12 mouse cellular contexts compared by ENCODE assay signal in the genomic region with DNA sequence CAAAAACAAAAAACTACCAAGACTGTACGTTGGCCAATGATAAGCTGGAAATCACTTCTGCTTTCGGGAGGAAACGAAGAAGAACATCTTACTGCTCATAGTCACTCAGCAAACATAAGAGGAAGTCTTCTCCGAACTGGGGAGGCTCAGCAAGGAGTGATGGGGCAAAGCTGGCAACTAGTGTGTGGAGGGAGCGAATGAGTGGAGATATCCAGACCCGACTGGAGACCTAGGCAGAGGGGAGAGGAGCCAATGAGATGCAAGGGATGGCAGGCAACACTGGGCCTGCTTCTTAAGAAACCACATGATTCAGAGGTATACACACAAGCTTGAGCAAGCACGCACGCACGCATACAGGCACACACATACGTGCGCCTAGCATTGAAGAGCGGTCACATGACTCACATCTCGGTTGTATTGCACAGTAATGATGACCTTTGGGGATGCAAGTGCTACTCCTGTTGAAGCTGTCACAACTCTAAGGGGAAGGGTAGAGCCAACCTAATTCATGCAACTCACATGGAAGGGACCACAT. TPM values are rescaled to one million over a fixed set of nuclear protein-coding genes. Genes with fewer than 3 reads are reported as not detected.
A peak's percentile ranks its signal among the peaks of the same experiment; 100 is the strongest.
DNase-seq lines count a peak whose midpoint lies in the region; ATAC-seq lines count a peak whose summit lies in the region.
"Had no signal": no experiment of that assay in that cellular context is flagged by ENCODE, and none has a peak within 500 bp of the region (broad histone marks: within the 10 kb centered on the region; RNA-seq: fewer than 3 reads in every experiment).

No protein-coding gene starts in this region.

- H3K36me3 ChIP-seq in liver, embryonic 15.5 days (replicated peaks) = no peaks in the 10 kb centered on the region
- no peaks in the 10 kb centered on the region for H3K36me3 ChIP-seq in liver, embryonic 12.5 days
- H3K36me3 ChIP-seq: hindbrain, embryonic 10.5 days; limb, embryonic 10.5 days had no signal

- H3K27me3 ChIP-seq in liver, embryonic 15.5 days = no peaks in the 10 kb centered on the region
- H3K27me3 ChIP-seq in liver, embryonic 12.5 days (replicated peaks) = no peaks in the 10 kb centered on the region
- H3K27me3 ChIP-seq: Patski had no signal

- H3K9me3 ChIP-seq in liver, embryonic 15.5 days (replicated peaks) = no peaks in the 10 kb centered on the region
- H3K9me3 ChIP-seq in liver, embryonic 12.5 days (replicated peaks) = no peaks in the 10 kb centered on the region
- H3K9me3 ChIP-seq: hindbrain, embryonic 10.5 days; limb, embryonic 10.5 days had no signal

- no peak; the same call in 1 of the 2 replicates for ATAC-seq in liver, embryonic 15.5 days (ENCODE audit: insufficient read depth)
- no peak for ATAC-seq in liver, embryonic 12.5 days
- ATAC-seq: midbrain, embryonic 16.5 days; Patski had no signal

- 49% methylated on average over 13 of the region's 13 CpGs for whole genome bisulfite sequencing in liver, embryonic 15.5 days (ENCODE audit: insufficient replicate concordance)
- WGBS in liver, embryonic 12.5 days (ENCODE audit: insufficient replicate concordance) = 55% methylated on average over 13 of the region's 13 CpGs

- DNase-seq in T-cell, adult 2 months (ENCODE audit: low spot score) = peak; percentile 64
- DNase-seq in lung, postnatal 36 days = peak; percentile 52
- peak; percentile 77 to 82 for DNase-seq in spleen, postnatal 36 days (ENCODE audit: low spot score in 2 of 2)
- no peak for DNase-seq in left cerebral cortex, postnatal 25 days (ENCODE audit: low spot score in 2 of 2)
- no peak for DNase-seq in right cerebral cortex, postnatal 10 days (ENCODE audit: low spot score in 2 of 2)
- DNase-seq: kidney, postnatal 36 days had no signal

- no peak overlapping the region for H3K4me2 ChIP-seq in liver, embryonic 15.5 days
- H3K4me2 ChIP-seq in liver, embryonic 12.5 days = no peak overlapping the region

- intact Hi-C loops in left cerebral cortex, postnatal 25 days (cut with DNase I) = loop anchor here (10.0 kb wide), 1 partner anchor 76 kb away; no protein-coding TSS in a partner anchor

- H3K27ac ChIP-seq in liver, embryonic 15.5 days (replicated peaks) = peak overlapping the region; percentile 69; the same call in 1 of the 2 replicates
- no peak overlapping the region for H3K27ac ChIP-seq in liver, embryonic 12.5 days
- H3K27ac ChIP-seq: hindbrain, embryonic 10.5 days; limb, embryonic 10.5 days had no signal

- no peak overlapping the region for H3K4me3 ChIP-seq in liver, embryonic 15.5 days (replicated peaks)
- H3K4me3 ChIP-seq in liver, embryonic 12.5 days = no peak overlapping the region
- H3K4me3 ChIP-seq: hindbrain, embryonic 10.5 days; limb, embryonic 10.5 days had no signal

- no peak overlapping the region for H3K9ac ChIP-seq in liver, embryonic 15.5 days
- H3K9ac ChIP-seq in liver, embryonic 12.5 days = no peak overlapping the region

- peaks cover 6% of the 10 kb centered on the region; the same call in 1 of the 2 replicates for H3K4me1 ChIP-seq in liver, embryonic 15.5 days (replicated peaks)
- no peaks in the 10 kb centered on the region for H3K4me1 ChIP-seq in liver, embryonic 12.5 days
- H3K4me1 ChIP-seq: hindbrain, embryonic 10.5 days; limb, embryonic 10.5 days had no signal

RNA-seq across cellular contexts. Expression of a gene that starts 1.0 kb away (rescaled TPM):
- polyA plus RNA-seq in liver, embryonic 15.5 days (2015; fragmentation: Nextera tagmentation; extraction: Ambion mirVana) = 0.47 and 0.60 TPM in 2 replicates
- 0.44 and 0.54 TPM in 2 replicates for polyA plus RNA-seq in liver, embryonic 12.5 days (2016; fragmentation: Nextera tagmentation; extraction: Ambion mirVana)
- total RNA-seq in left cerebral cortex, postnatal 25 days (2021) = 1 to 10 TPM in 1 of 2 experiments, under 1 TPM in 1; 0.62 to 1.2 TPM

RNA-seq across cellular contexts. Expression of a gene that starts 8.9 kb away (rescaled TPM):
- polyA plus RNA-seq in liver, embryonic 15.5 days (2015; fragmentation: Nextera tagmentation; extraction: Ambion mirVana) = 11.9 and 12.7 TPM in 2 replicates
- polyA plus RNA-seq in liver, embryonic 12.5 days (2016; fragmentation: Nextera tagmentation; extraction: Ambion mirVana) = 14.7 and 15.3 TPM in 2 replicates
- 1 to 10 TPM; 5.0 to 6.1 TPM for total RNA-seq in left cerebral cortex, postnatal 25 days (2021)

RNA-seq across cellular contexts. Expression of a gene that starts 27.6 kb away (rescaled TPM):
- 1.0 and 1.5 TPM in 2 replicates for polyA plus RNA-seq in liver, embryonic 15.5 days (2015; fragmentation: Nextera tagmentation; extraction: Ambion mirVana)
- 0.96 and 1.0 TPM in 2 replicates for polyA plus RNA-seq in liver, embryonic 12.5 days (2016; fragmentation: Nextera tagmentation; extraction: Ambion mirVana)
- under 1 TPM; 0.39 to 0.46 TPM for total RNA-seq in left cerebral cortex, postnatal 25 days (2021)

Comparison
In these comparisons a context has a peak if more than half of its experiments do, and no peak if none do; other contexts are left out.
1. DNase-seq: peak in T-cell, adult 2 months (single experiment), lung, postnatal 36 days (single experiment) and spleen, postnatal 36 days (2 of 2); none in left cerebral cortex, postnatal 25 days (0 of 2) and right cerebral cortex, postnatal 10 days (0 of 2).